Mouse (Mus musculus) retina, adult 2 months (tissue): ENCODE data around the gene Arrdc2.

ENCODE experiments used
- DNase-seq: peaks from one replicate; pipeline ENCODE4 v3.0.0-alpha.2; 2012; ENCODE audit warnings: low read depth, low spot score

Gene Arrdc2

DNA sequence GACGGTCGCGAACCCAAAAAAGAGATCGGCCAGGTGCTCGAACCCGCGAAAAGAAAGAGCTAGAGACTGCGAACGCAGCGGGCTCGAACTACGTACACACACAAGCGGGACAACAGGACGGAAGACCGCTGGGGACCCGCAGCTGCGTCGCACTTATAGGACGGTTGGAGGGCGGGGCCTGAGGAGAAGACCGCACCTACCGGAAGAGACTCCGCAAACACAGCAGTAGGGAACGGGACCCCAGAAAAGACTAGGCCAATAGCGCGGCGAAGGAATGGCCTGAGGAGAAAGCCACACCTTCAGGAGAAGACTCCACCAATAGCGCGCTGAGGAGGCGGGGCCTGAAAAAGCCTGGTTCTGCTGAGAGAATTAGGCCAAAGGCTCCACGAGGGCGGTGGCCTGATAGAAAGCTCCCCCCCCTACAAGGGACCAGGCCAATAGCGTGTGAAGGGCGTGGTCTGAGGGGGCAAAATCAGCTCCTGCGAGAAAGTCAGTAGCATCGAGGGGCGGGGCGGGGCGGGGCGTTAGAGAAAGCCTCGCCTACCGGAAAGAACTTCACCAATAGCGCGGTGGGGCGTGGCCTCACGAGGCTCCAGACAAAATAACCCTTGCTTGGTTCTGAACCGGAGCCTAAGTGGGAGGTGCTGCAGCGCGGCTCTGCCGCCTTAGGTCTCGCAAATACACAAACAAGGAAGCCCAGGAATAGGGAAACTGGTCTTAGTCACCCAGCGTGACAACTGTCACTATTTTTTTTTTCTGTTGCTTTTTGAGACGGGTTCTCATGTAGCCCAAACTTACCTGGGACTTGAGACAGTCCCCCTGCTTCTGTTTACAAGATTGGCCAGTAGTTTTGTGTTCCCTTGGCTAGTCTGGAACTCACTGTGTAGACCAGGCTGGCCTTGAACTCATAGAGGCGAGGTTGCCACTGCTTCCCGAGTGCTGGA is at the start of gene Arrdc2:
Arrdc2 (minus strand) TSS at position 313 of the 944 bp plus-strand sequence.
- peak; percentile 98 for DNase-seq

DNA sequence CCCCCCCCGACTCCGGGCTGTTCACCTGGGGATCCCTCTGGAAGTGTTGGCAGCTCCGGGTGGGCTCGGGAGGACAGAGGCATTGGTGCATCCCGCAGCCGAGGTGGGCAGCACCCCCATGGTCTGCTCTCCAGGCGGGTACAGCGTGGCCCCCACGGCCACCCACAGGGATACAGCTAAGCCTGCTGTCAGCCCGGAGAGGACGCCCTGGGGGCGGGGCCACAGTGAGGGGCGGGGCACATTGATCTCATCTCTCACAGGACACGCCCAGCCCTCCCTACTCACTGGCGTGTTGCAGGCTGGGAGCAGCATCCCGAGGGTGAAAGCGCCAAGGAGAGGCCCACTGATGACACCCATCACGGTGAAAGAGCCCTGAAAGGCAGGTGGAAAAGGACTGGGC is 48.1 kb upstream of the Arrdc2 start:
- DNase-seq, result no peak

DNA sequence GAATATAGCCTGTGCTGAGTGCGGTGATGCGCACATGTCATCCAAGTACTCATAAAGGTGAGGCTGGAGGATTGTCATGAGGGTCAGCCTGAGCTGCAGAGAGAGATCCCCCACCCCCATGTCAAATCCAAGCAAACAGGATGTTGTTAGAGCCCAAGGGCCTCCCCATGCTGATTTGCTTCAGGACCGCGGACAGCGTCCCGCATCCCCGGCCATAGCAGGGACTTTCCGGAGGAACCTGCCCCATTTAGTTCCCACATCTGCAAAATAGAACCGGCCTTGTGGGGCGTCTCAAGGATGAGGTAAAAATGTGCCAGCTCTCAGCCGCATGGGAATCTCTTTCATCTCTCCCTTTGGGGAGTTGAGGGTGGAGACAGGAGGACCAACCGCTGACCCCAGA is 46.1 kb upstream of the Arrdc2 start:
- no peak for DNase-seq

DNA sequence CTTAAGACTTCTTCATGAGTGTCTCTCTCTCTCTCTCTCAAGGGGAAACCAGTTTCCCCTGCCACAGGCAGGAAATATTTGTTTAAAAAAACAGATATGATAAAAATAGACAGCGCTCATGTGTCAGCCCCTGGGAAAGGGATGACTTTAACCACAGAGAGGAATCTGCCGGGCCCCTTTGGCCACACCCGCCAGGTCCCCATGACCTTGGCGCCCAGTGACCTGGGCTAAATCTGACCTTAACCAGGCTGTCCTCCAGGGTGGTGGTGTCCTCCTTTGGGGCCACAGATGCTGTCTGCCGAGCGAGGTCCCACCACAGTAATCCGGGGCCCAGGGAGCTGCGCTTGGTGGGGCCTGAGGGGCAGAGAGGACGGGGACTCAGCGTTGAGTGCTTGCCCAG is 45.2 kb upstream of the Arrdc2 start:
- no peak for DNase-seq

DNA sequence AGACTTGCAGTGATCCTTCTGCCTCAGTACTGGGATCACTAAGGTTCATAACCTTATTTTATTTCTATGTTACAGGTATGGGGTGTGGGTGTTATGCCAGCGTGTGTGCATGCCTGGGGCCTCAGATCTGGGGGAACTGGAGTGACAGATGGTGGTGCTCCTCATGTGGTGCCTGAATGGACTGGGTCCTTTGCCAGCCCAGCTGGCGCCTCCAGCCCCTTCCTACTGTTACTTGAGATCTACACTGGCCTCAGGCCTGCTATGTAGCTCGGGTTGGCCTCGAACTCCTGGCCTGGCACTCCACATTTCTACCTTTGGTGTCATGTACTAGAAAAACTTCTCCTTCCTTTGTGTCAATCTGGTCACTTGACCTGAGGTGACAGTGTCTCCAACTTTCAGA is 44.7 kb upstream of the Arrdc2 start:
- DNase-seq, result no peak

DNA sequence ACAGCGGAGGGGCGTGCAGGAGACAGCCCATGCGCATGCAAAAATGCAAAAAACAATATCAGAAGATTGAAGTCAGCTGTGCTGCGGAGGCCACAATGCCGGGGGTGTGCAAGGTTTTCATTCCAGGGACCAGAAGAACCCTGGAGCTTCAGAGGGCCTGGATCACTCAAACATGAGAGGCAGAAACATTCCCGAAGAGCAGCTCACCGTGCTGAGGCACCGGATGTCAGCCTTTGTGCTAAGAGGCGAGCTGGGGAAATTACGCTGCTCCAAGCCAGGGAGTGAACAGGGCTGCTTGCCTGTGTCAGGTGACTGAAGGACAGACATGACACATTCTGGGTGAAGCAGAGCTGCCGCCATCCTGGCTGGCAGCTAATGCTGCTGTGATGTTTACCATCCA is 41.0 kb upstream of the Arrdc2 start:
- DNase-seq, result no peak

DNA sequence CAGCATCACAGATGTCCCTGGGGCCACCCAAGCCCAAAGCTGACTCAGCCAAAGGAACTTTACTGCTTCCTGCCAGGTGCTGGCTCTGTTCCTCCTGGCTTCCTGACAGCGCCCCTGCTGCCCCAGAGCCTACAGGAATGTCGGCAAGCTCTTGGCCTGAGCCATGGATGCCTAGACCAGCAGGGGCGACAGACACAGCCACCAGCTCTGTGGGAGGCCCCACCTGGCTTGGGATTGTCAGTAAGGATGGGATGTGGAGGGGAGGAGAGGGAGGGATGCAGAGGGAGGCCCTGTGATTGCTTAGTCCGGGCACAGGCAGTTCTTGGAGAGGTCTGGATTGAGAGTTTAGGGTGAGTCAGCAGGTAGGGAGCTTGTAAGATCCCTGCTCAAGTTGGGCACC is 40.6 kb upstream of the Arrdc2 start:
- DNase-seq, result no peak

DNA sequence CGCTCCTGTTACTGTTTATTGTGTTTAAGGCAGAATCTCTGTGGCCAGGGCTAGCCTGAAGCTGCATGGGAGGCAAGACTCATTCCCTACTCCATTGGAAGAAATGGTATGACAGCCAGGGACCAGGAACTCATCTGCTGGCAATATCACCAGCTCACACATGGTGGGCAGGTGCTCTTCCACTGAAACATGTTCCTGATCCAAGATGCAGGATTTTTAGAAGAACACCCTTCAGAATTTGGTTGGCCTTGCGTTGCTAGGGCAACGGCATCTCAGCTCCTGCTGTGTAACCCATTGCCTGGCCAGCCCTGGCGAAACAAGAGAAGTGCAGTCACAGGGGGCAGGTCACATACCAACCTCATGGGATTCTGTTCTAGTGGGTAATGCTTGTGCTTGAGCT is 40.0 kb upstream of the Arrdc2 start:
- no peak for DNase-seq

DNA sequence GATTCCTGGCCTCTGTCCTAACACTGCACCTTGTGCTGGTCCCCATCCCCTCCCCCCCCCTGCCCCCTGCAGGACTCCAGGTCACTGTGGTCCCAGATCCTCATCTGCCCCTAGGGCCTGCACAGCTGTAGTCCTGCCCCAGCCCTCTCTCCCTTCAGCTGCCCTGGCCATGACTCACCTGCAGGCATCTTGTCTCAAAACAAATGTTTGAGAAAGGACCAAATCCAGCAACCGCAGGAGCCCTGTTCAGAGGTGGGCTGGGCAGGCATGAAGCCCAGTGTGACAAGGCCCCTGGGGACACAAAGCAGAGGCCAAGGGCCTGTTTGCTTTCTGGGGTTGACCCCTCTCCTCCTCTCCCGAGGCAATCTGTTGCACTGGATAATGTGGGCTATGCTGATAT is 38.7 kb upstream of the Arrdc2 start:
- no peak for DNase-seq

DNA sequence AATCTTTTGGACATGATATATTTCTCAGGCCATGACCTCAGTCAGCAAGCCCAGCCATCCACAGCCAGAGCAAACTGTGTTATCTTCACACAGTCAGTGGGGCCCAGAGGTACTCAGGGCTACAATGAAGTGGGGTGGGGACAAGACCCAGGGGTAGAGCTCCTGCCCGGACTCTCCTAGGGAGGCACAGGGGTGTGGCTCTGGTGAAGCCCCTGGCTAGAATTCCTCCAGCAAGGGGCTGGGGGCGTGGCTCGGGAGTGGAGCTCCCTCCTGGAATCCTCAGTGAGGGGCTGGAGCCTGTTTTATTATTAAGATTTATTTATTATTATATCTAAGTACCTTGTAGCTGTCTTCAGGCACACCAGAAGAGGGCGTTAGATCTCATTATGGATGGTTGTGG is 36.9 kb upstream of the Arrdc2 start:
- DNase-seq, result no peak

DNA sequence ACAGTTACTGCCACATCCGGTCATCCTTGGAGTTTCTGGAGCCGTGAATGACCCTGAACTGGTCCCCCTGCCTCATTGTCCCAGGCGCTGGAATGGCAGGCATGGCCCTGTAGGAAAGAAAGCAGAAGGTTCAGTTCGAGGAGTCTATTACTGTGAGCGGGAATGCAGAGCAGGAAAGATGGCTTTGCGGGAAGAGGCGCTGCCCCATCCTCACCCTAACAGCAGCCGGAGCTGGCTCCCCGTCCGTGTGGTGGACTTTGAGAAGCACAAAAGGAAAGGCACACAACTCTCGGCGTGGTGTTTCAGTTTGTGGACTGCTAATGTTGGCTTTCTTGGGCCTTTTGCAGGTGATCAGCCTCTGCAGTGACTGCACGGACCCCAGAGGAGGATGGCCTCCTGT is 34.9 kb upstream of the Arrdc2 start:
- no peak for DNase-seq

DNA sequence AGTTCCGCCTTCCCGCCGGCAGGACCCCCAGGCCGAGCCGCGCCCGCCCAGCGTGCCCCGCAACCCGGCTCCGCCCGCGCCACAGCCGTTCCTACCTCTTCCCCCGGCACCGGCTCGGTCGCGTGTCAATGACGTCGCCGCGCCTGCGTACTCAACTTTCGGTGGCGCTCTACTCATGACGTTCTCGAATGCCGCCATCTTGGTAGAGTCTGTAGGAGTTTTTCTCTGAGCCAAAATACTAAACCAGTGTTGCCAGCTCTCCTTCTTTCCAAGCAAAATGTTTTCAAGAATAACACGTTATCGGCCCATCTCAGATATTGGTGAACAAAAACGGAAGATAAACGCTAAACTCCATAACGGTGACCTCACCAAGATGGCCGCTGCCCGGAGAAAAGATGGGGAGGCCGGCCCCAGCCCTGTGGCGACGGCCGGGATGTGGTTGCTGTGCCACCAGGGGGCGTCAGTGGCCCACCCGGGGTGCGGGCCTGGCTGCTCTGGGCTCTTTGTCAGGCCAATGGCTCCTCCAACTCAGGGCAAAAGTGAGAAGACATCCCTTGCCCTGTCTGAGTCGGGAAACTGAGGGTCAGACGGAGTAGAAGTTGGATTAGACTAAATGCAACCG is 34.0 kb upstream of the Arrdc2 start, which contains the start of gene Ccdc124:
Ccdc124 (minus strand) TSS at position 572 of the 622 bp plus-strand sequence.
- DNase-seq, result peak; percentile 92

DNA sequence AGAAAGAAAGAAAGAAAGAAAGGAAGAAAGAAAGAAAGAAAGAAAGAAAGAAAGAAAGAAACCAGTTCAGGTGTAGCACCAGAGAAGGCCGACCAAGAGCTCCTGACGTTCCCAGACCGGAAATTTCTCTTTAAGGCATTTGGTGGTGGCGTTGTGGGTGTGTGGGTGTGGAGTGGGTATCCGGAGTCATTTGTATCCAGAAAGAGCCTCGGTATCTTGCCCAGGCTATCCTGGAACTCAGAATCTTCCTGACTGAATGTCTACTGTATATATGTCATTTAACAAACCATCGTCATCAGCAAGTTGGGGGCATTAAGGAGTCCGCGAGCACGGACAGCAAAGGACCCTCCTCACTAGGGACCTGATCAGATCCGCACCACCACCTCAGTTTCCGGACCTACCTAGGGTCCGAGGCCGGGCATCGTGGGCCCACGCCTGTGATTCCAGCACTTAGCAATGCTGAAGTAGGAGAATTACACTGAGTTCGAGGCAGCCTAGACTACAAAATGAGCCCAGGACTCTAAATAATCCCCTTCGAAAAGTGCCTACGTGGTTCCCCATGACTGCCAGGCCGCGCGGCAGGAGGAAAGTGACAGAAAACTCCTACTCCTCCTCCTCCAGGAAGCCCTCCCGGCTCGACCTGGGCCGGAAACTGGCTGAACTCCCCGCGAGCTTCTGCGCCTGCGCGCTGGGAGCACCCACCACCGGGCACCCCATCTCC is 33.3 kb upstream of the Arrdc2 start:
- DNase-seq, result no peak

DNA sequence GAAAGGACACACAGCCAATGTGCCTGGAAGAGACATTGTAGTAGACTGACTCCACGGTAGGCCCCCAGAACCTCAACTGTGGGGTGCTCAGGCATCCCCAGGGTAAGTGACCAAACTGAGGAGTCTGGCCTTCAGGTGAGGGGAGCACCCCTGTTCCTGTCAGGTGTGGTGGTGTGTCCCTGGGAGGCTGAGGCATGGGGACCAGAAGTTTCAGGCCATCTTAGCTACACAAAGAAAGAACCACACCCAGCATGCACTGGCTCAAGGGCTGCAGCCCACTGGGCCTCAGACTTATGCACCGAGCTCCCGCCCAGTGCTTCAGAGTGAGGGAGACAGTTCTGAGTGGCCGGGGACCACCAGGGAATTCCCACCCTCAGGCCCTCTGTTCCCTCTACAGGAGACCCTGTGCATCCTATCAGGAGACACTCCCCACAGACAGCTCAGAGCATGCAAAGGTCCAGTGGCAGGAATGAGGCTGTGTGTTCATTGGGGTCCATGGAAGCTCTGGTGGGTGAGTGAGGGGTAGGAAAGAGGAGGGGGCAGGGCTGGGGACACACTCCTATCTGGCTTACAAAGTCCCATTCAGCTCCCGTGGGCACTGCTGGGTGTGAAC is 31.8 kb upstream of the Arrdc2 start:
- DNase-seq, result no peak

DNA sequence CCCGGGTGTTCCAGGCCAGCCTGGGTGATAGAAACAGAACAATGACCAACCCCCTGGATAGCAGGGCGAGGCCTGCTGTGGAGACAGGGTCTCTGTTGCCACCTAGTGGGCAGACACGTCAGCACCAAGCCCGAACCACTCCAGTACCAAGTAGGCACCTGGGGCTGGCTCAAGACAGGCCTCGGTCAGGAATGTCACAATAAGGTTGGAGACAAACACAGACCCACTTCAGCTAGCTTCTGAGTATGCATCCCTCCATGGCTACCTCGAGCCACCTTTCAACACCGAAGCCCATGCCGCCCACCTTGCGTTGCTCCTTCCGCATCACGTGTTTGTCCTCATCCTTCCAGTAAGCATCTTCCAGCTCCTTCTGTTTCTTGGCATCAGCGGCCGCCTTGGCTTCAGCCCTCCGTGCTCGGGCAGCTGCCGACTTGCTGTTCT is 30.1 kb upstream of the Arrdc2 start:
- no peak for DNase-seq

DNA sequence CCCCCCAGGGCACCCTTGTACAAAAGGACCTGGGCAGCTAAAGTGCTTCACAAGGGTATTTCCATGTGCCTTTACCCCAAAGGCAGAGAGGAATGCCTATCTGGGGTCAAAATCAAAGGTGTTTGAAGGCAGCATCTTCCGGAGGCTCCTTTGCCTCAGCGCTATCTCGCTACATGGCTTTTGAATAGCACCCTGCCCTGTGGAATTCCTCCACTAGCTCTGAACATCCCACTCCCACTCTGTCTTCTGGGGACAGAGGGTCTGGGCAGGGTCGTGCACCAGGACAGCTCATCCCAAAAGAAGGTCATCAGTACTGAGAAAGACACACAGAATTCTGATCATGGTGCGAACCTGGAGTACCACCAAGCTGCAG is 29.7 kb upstream of the Arrdc2 start:
- DNase-seq, result no peak

DNA sequence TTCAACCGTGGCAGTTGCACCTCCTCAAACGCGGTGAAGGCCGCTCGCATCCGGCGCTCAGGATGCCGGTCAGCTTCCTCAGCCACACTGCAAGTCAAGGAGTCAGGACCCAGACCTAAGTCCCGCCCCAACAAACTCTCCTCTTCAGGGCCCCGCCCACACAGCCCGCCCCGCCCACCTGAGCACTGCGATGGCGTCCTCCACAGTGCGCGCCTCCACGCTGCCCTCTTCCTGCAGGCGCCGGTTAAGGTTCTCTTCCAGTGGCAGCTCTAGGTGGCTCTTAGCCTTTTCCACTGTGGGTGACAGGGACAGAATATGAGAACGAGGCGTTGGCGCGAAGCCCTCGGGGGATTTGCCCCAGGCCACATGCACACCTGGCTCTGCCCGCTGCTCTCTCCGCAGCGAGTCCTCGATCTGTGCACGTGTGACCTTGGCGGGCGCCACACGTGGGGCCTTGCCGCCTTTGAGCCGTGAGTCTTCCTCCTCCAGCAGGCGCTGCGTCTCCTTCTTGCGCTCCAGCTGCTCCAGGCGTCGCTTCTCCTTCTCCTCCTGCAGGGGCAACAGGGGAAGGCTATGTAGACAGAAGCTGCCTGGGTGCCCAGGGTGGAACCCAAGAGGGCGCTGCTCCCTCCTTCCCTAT is 29.2 kb upstream of the Arrdc2 start:
- DNase-seq, result no peak

DNA sequence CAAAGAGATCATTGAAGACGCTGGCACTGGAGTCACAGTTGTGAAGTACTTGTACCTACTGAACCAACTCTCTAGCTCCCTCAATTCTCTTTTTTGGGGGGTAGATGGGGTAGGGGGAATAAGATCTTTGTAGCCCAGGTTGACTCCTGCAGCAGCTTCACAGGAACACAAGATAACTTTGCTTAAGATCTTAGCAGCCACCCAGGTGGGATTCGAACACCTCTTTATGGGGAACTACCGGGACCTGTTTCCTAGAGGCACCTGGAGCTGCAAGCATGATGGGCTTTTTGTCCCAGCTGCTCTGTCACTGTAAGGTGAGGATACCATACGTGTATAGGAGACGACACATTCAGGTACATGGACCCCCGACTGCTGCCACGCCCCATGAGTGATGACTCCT is 27.0 kb upstream of the Arrdc2 start:
- no peak for DNase-seq

DNA sequence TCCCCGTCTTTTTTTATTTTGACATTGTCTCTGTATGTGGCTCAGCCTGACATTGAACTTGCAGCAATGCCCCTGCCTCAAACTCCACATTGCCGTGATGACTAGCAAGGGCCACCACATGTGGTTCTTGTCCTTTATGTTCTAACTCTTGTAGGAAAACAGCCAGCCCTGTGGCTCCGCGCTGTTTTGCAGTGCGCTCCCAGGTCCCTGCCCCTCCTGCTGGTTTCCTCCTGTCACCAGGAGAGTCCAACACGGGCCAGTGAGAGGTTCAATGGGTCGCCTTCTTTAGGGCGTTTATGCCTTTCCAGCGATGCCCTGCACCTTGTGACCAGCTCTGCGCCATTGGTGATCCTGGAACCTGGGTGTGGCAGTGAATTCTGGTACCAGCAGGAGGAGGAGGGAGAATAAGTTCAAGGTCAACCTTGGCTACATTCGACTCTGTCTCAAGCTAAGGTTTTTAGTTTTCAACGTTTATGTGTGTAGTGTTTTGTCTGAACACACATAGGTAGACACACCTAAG is 26.5 kb upstream of the Arrdc2 start:
- no peak for DNase-seq

DNA sequence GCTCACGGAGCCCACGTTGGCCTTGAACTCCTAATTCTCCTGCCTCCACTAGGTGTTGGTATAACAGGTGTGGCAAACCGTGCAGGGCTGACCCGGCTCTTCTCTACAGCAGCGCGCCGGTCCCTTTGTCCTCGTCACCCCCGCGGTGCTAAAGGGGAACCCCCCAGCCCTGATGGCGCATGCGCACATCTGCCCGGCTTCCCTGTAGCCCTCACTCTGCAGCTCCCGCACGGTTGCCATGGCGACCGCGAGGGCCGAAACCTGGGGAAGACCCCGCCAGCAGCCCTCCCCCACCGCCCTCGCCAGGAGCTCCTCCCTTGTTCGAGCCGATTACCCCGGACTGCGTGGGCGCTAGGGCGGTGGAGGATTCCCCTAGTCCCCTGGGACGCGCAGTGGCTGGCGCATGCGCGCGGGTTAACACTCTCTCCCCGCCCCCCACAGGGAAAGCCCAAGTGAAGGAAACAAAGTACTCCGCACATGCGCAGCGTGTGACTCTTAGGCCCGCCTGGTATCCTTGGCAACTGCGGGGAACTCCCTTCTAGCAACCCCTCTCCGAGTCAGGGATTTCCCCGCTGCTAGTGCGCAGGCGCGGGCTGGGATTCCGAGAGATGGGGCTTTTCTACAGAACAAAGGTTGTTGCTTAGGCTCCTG is 26.0 kb upstream of the Arrdc2 start:
- DNase-seq, result peak; percentile 95
